Mouse (Mus musculus) embryonic facial prominence, embryonic 13.5 days (tissue): ENCODE data around the gene Cog3. TPM values are rescaled to one million over a fixed set of nuclear protein-coding genes. Genes with fewer than 3 reads are reported as not detected.
A peak's percentile ranks its signal among the peaks of the same experiment; 100 is the strongest.

Experiments used
- ATAC-seq: fragments of 200-750 bp; cut with Nextera tagmentation; 2 replicates; pipeline ENCODE4 v1.8.0; 2017; ENCODE audit warnings: low read depth; ENCODE audit not compliant: insufficient number of reproducible peaks, insufficient read depth, low FRiP score, low TSS enrichment
- H3K27ac ChIP-seq: fragments of 300-500 bp; sonication (generic); 2 replicates; pipeline ENCODE4 v1.5.1; 2015; ENCODE audit warnings: moderate library complexity, mild to moderate bottlenecking, inconsistent platforms
- H3K27me3 ChIP-seq: fragments of 300-500 bp; sonication (generic); 2 replicates; pipeline ENCODE4 v1.6.1; 2015; ENCODE audit warnings: mild to moderate bottlenecking, inconsistent platforms
- H3K36me3 ChIP-seq: fragments of 300-500 bp; sonication (generic); 2 replicates; pipeline ENCODE4 v1.6.1; 2015; ENCODE audit warnings: mild to moderate bottlenecking, inconsistent platforms
- H3K4me1 ChIP-seq: fragments of 300-500 bp; sonication (generic); 2 replicates; pipeline ENCODE4 v1.6.1; 2015; ENCODE audit warnings: inconsistent platforms
- H3K4me2 ChIP-seq: fragments of 300-500 bp; sonication (generic); 2 replicates; pipeline ENCODE4 v1.6.1; 2015; ENCODE audit warnings: moderate library complexity, mild to moderate bottlenecking, inconsistent platforms
- H3K4me3 ChIP-seq: fragments of 300-500 bp; sonication (generic); 2 replicates; pipeline ENCODE4 v1.5.1; 2015; ENCODE audit warnings: mild to moderate bottlenecking, inconsistent platforms
- H3K9ac ChIP-seq: fragments of 300-500 bp; sonication (generic); 2 replicates; pipeline ENCODE4 v1.6.1; 2015; ENCODE audit warnings: mild to moderate bottlenecking, inconsistent platforms
- H3K9me3 ChIP-seq: fragments of 300-500 bp; sonication (generic); 2 replicates; pipeline ENCODE4 v1.6.1; 2016; ENCODE audit warnings: inconsistent platforms
- WGBS: fragments of 180-500 bp; shearing (Covaris S2); methylation state at CpG from one replicate; pipeline ENCODE4 v1.1.7; 2015; ENCODE audit warnings: mixed read lengths; 5-methylcytosine and 5-hydroxymethylcytosine counted together
- polyA plus RNA-seq: library from polyadenylated mRNA; unstranded; fragments of >200 nt; fragmentation: Nextera tagmentation; extraction: Ambion mirVana; gene quantifications from 2 replicates; pipeline ENCODE4 v1.2.1, GENCODE M21; 2015

Cog3 gene
- polyA plus RNA-seq, 1 experiment from 2014 or later: 20.2 TPM

GRCm38 (mm10) chr14:75757821-75758220, 3.5 kb upstream of the Cog3 start:
- ATAC-seq: no peak
- Histone ChIP-seq H3K9ac (no peak overlapping the region), H3K27me3 (peaks cover 6% of the 10 kb centered on the region; the same call in 1 of the 2 replicates), H3K4me1 (peaks cover 8% of the 10 kb centered on the region), H3K4me3 (no peak overlapping the region), H3K27ac (no peak overlapping the region), H3K9me3 (no peaks in the 10 kb centered on the region), H3K36me3 (peaks cover 7% of the 10 kb centered on the region), H3K4me2 (no peak overlapping the region)
- WGBS: 73% methylated on average over 2 of the region's 2 CpGs

GRCm38 (mm10) chr14:75756971-75757370, 2.7 kb upstream of the Cog3 start:
- Histone ChIP-seq H3K9me3 (no peaks in the 10 kb centered on the region), H3K27ac (no peak overlapping the region), H3K4me3 (no peak overlapping the region), H3K4me2 (no peak overlapping the region), H3K27me3 (peaks cover 6% of the 10 kb centered on the region; the same call in 1 of the 2 replicates), H3K36me3 (peaks cover under 1% of the 10 kb centered on the region; the same call in 1 of the 2 replicates), H3K4me1 (peaks cover 17% of the 10 kb centered on the region), H3K9ac (no peak overlapping the region)
- no peak for ATAC-seq
- 82% methylated on average over 6 of the region's 6 CpGs for WGBS

GRCm38 (mm10) chr14:75753206-75753605, 1.1 kb downstream of the Cog3 start:
- peaks cover 20% of the 10 kb centered on the region for H3K4me1 ChIP-seq
- no peaks in the 10 kb centered on the region for H3K9me3 ChIP-seq
- peak overlapping the region; percentile 88 for H3K4me2 ChIP-seq
- H3K27ac ChIP-seq: no peak overlapping the region
- H3K9ac ChIP-seq: peak overlapping the region; percentile 96
- WGBS: 60% methylated on average over 8 of the region's 8 CpGs
- no peak for ATAC-seq
- H3K27me3 ChIP-seq: peaks cover 6% of the 10 kb centered on the region; the same call in 1 of the 2 replicates
- peak overlapping the region; percentile 96 for H3K4me3 ChIP-seq
- H3K36me3 ChIP-seq: peaks cover 6% of the 10 kb centered on the region

- 86% methylated on average over 4 of the region's 4 CpGs for WGBS
- H3K9me3 ChIP-seq: no peaks in the 10 kb centered on the region
- H3K4me1 ChIP-seq: peaks cover 20% of the 10 kb centered on the region
- H3K9ac ChIP-seq: no peak overlapping the region
- H3K27ac ChIP-seq: no peak overlapping the region
- H3K4me2 ChIP-seq: no peak overlapping the region
- H3K36me3 ChIP-seq: peaks cover 16% of the 10 kb centered on the region
- no peaks in the 10 kb centered on the region for H3K27me3 ChIP-seq
- H3K4me3 ChIP-seq: no peak overlapping the region
- no peak for ATAC-seq
These were observed 3.3 kb downstream of the Cog3 start for GRCm38 (mm10) chr14:75751040-75751439.

GRCm38 (mm10) chr14:75749123-75749522, 5.2 kb downstream of the Cog3 start:
- WGBS: 90% methylated on average over 4 of the region's 4 CpGs
- Histone ChIP-seq H3K4me3 (no peak overlapping the region), H3K9me3 (no peaks in the 10 kb centered on the region), H3K27me3 (no peaks in the 10 kb centered on the region), H3K4me1 (peaks cover 20% of the 10 kb centered on the region), H3K27ac (no peak overlapping the region), H3K36me3 (peaks cover 25% of the 10 kb centered on the region), H3K4me2 (no peak overlapping the region), H3K9ac (no peak overlapping the region)
- ATAC-seq: no peak

- Histone ChIP-seq H3K4me3 (no peak overlapping the region), H3K4me1 (peaks cover 13% of the 10 kb centered on the region), H3K36me3 (peaks cover 28% of the 10 kb centered on the region), H3K9me3 (no peaks in the 10 kb centered on the region), H3K9ac (no peak overlapping the region), H3K27me3 (no peaks in the 10 kb centered on the region), H3K4me2 (no peak overlapping the region), H3K27ac (no peak overlapping the region)
- no peak for ATAC-seq
- WGBS: 92% methylated on average over 2 of the region's 2 CpGs
These were observed 6.4 kb downstream of the Cog3 start for GRCm38 (mm10) chr14:75747960-75748359.

GRCm38 (mm10) chr14:75741904-75742303, 12.4 kb downstream of the Cog3 start:
- no peak overlapping the region for H3K9ac ChIP-seq
- H3K4me3 ChIP-seq: no peak overlapping the region
- no peaks in the 10 kb centered on the region for H3K9me3 ChIP-seq
- H3K36me3 ChIP-seq: peaks cover 58% of the 10 kb centered on the region
- ATAC-seq: no peak
- no peaks in the 10 kb centered on the region for H3K4me1 ChIP-seq
- WGBS: 92% methylated on average over 3 of the region's 3 CpGs
- no peak overlapping the region for H3K27ac ChIP-seq
- no peak overlapping the region for H3K4me2 ChIP-seq
- H3K27me3 ChIP-seq: no peaks in the 10 kb centered on the region

- Histone ChIP-seq H3K36me3 (peaks cover 67% of the 10 kb centered on the region), H3K4me2 (no peak overlapping the region), H3K27ac (no peak overlapping the region), H3K9me3 (no peaks in the 10 kb centered on the region), H3K4me1 (no peaks in the 10 kb centered on the region), H3K9ac (no peak overlapping the region), H3K4me3 (no peak overlapping the region), H3K27me3 (no peaks in the 10 kb centered on the region)
- WGBS: 87% methylated on average over 3 of the region's 3 CpGs
- no peak for ATAC-seq
These were observed 18.7 kb downstream of the Cog3 start for GRCm38 (mm10) chr14:75735597-75735996.

GRCm38 (mm10) chr14:75732631-75733030, 21.7 kb downstream of the Cog3 start:
- Histone ChIP-seq H3K4me2 (no peak overlapping the region), H3K27me3 (no peaks in the 10 kb centered on the region), H3K9me3 (no peaks in the 10 kb centered on the region), H3K36me3 (peaks cover 77% of the 10 kb centered on the region), H3K4me3 (no peak overlapping the region), H3K27ac (no peak overlapping the region), H3K9ac (no peak overlapping the region), H3K4me1 (no peaks in the 10 kb centered on the region)
- 86% methylated on average over 7 of the region's 7 CpGs for WGBS
- no peak for ATAC-seq

- Histone ChIP-seq H3K4me1 (no peaks in the 10 kb centered on the region), H3K4me2 (no peak overlapping the region), H3K27ac (no peak overlapping the region), H3K36me3 (peaks cover 76% of the 10 kb centered on the region), H3K4me3 (no peak overlapping the region), H3K27me3 (no peaks in the 10 kb centered on the region), H3K9ac (no peak overlapping the region), H3K9me3 (no peaks in the 10 kb centered on the region)
- 54% methylated on average over 2 of the region's 2 CpGs for whole genome bisulfite sequencing
- no peak for ATAC-seq
These were observed 23.0 kb downstream of the Cog3 start for GRCm38 (mm10) chr14:75731361-75731760.

- 89% methylated on average over 5 of the region's 5 CpGs for WGBS
- ATAC-seq: no peak
- Histone ChIP-seq H3K27me3 (no peaks in the 10 kb centered on the region), H3K4me2 (no peak overlapping the region), H3K4me1 (no peaks in the 10 kb centered on the region), H3K4me3 (no peak overlapping the region), H3K27ac (no peak overlapping the region), H3K9me3 (no peaks in the 10 kb centered on the region), H3K36me3 (peaks cover 71% of the 10 kb centered on the region), H3K9ac (no peak overlapping the region)
These were observed 26.2 kb downstream of the Cog3 start for GRCm38 (mm10) chr14:75728111-75728510.

GRCm38 (mm10) chr14:75727046-75727445, 27.3 kb downstream of the Cog3 start:
- no peak overlapping the region for H3K4me2 ChIP-seq
- H3K9ac ChIP-seq: no peak overlapping the region
- no peaks in the 10 kb centered on the region for H3K27me3 ChIP-seq
- H3K9me3 ChIP-seq: no peaks in the 10 kb centered on the region
- peaks cover 72% of the 10 kb centered on the region for H3K36me3 ChIP-seq
- no peak overlapping the region for H3K4me3 ChIP-seq
- no peaks in the 10 kb centered on the region for H3K4me1 ChIP-seq
- 73% methylated on average over 4 of the region's 4 CpGs for WGBS
- no peak for ATAC-seq
- H3K27ac ChIP-seq: no peak overlapping the region

- Histone ChIP-seq H3K9ac (no peak overlapping the region), H3K4me2 (no peak overlapping the region), H3K4me3 (no peak overlapping the region), H3K27me3 (no peaks in the 10 kb centered on the region), H3K27ac (no peak overlapping the region), H3K36me3 (peaks cover 75% of the 10 kb centered on the region), H3K9me3 (no peaks in the 10 kb centered on the region), H3K4me1 (no peaks in the 10 kb centered on the region)
- 94% methylated on average over 2 of the region's 2 CpGs for WGBS
- ATAC-seq: no peak
These were observed 31.5 kb downstream of the Cog3 start for GRCm38 (mm10) chr14:75722816-75723215.
